Mouse (Mus musculus): Measurements from ENCODE around the gene Mllt10.

Gene Mllt10

DNA sequence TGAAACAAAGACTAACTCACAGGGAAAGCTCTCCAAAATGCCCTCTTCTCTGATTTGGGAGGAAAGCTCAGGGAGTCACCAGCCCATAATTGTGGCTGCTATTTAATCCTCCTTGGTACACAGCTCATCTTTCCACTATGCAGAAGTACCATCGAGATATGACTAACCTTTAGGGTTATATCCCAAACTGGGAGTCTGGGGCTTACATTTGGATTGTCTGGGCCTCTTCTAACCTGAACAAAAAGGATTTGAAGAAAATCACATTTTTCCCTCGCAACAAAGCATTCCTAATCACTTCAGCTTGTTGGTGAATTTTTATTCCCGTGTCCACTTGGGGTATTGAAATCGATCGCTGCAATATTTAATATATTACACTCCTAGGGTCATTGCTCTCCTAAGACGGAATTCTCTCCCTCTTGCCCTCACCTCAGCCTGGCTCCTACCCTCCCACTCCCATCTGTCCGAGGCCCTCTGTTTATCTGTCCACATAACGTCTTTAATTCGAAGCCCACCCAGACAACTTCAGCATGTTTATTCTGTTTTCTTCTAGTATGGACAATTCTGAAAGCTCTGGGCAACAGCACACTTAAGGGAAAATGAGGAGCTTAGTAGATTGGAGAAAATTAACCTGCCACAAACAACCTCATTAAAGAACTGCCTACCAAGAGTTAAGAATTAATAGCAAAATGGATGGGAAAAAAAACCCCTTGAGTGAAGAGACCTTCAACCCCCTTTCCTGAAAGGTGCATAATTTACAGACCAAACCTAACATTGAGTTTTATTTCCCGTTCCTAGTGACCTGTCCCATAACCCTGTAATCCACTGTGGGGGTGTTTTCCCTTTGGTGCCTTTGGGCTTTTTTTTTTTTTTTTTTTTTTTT, 20.4 kb upstream of the Mllt10 start:
- no peak for DNase-seq (ENCODE audit: low spot score)

DNA sequence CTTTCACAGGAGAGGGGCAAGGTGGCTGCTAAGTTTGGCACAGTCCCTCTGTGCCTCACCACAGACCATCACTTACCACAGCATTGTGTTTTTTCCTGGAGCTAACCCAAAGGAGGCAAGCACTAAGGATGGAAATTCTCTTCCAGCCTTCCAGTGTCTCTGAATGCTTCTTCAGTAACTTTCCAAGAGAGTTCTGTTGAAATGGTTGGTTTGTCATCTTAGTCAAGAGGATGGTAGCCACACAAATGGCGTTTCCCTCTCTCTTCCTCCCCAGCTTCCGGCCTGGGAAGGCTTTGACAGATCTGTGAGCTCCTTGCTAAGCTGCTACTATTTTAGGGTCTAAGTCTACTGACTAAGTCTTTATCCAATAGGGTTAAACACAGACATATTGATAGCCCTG, 17.5 kb upstream of the Mllt10 start, which contains the start of gene A930004D18Rik:
A930004D18Rik (minus strand) TSS at position 247 of the 400 bp plus-strand sequence.
- DNase-seq (ENCODE audit: low spot score) = no peak

DNA sequence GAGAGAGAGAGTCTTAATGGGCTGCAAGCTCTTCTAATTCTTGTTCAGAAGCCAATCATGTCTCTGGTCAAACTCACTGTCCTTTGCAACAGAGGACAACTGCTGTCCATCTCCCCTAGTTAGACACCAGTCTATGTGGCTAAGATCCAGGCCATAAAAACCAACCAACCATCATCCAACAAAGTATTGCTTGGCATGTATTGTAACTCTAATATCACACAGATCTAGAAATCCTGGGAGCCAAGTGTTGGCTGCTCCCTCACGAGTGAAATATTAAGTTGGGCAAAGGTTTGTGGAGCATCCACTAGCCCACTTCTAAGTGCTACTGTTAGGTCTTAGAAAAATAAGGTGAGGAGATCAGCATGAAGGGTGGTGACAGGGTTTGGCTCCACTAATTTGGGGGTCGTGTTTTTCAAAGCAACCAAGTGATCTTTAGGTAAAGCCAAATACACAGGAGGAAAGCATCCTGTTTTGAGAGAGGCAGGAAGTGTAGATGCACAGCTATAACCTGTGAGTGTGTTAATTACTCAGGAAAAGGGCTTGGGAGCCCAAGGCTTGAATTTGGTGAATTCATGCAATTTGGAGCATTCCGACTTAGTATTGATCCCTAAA, 16.8 kb upstream of the Mllt10 start:
- DNase-seq (ENCODE audit: low spot score) = no peak

DNA sequence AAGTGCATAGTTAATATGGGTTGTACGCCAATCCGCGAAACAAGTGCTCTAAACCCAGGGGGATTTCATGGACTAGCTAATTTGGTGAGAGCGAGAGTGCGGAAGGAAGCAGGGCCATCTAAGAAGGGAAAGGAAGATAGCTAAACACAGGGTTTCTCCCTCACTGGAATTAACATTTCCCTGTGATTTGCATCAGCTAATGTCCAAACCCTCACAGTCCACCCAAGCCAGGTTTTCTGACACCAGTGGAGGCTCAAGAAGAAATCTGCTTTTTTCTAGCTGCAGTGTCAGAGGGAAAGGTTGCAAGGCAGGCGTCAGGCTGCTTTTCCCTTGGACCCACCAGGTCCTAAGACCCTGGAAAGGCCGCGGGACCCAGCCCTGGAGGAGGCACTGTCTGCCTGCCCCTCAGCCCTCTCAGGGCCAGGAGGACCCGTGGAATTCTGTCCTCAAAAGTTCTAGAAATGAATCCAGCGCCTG, 16.1 kb upstream of the Mllt10 start:
- no peak for DNase-seq (ENCODE audit: low spot score)

DNA sequence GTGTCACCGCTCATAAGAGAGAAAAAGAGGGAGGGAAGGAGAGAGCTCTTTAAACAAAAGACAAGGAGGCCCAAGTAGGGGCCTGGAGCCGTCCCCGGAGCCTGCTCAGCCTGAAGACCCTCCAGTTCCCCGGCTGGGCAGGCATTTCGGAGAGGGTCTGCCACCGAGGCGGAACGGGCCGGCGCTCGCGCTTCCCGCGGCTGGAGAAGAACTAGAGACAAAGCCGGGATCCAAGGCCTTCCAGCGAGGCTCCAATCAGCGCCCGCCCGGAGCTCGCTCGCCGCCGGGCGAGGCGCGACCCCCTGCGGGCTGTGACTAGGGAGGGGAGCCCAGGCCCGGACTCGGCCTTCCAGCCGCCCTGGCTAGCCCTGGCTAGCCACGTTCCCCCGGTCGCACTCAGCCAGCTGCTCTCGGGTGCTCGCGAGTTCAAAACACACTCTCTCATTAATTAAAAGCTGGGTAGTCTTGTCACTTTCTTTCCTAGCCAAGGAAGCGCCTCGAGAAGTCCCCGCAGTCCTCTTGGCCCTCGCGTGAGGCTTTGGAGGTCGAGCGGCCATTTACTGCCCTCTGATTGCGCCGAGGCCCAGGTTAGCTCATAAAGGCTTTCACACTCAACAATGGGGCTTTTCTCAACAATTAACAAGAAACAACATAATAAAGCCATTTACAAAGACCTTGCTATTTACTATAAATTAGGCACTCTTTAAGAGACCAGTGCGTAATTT, 15.3 kb upstream of the Mllt10 start:
- no peak for DNase-seq (ENCODE audit: low spot score)

DNA sequence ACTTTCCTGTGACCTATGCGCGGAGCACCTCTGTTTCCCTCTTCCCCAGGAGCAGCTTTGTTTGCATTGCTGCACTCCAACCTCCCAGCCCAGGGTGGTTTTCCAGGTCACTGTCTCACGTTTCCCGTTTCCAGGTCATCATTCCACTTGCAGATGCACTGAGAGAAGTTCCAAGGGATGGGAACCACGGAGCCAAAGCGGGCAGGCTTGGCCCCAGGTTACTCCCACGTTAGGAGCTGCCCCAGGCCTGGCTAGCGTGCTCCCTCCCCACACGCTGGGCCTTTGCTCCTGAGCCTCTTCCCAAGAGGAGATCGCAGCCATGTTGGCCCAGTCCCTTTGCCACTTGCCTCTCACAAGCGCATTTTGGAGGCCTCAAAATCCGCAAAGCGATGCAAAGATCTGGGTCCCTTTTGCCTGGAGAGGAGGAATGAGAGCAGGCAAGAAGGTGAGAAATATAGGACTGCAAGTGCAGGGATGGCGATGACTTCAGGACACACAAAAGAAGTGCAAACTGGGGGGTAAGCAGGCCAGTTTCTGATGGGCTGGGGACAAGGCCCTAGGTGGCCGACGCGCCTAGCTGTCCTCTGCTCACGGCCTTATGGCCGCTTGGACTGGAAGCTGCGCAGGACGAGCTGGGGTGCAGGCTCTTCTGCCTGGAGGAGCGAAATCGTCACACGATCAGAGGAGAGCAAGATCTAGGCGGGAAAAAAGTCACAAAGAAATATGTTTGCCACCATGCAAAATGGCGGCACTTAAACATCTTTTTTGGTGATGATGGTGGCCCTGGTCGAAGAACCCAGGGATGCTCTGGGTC, 14.5 kb upstream of the Mllt10 start:
- DNase-seq (ENCODE audit: low spot score) = no peak

DNA sequence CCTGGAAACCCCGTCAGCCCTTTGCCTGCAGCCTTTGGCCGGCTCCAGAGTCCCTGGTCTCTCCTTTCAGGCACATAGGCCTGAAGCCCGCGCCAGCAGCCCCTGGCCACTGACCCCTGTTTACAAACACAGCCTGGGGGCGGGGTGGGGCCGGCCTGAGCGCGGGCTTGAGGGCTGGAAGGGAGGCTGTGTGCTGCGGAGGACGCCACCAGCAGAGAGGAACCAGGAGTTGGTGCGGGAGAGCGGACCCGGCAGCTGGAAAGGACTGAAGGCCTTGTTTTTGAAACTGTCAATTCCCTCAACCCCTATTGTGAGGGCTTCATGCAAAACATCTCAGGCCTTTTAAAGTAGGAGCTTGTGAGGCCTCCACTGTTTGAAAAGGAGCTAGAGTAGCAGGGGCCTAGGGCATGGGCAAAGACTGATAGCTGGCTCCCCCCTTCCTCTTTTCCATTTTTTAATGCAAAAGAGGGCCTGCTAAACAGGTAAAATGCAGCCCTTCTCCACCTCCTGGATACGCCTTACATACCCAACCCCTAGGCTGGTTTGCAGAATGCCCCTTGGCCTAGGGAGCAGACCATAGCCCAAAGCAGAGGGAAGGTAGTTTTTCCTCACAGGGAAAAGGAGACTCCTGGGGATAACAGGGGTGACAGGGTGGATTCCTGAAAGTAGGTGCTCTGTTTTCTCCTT, 13.7 kb upstream of the Mllt10 start:
- no peak for DNase-seq (ENCODE audit: low spot score)

DNA sequence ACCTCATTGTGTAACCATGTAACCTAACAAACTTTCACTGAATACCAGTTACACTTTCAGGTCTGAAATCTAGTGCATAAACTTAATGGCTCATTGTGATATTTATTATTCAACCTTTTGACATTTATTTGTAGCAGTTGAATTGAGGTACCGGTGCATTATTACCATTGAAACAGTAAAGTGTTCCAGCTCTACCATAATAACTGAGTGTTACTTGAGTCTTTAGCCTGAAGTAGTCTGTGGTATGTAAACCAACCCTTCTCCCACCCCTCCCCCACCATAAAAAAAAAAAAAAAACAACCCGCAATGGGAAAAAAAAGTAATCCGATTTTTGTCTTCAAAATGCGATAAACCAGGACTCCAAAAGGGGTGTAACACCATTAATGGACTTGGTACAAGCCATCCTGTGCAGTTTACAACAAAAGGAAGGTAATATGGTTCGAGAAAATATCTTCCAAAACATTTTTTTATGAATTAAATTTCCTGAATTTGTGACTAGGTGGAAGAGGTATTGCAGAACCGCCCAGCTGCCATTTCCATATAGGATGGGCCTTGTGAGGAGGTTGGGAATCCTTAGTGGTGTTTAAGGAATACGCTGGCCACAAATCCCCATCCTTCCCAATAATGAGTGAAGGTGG, 9.8 kb upstream of the Mllt10 start:
- DNase-seq (ENCODE audit: low spot score) = no peak

DNA sequence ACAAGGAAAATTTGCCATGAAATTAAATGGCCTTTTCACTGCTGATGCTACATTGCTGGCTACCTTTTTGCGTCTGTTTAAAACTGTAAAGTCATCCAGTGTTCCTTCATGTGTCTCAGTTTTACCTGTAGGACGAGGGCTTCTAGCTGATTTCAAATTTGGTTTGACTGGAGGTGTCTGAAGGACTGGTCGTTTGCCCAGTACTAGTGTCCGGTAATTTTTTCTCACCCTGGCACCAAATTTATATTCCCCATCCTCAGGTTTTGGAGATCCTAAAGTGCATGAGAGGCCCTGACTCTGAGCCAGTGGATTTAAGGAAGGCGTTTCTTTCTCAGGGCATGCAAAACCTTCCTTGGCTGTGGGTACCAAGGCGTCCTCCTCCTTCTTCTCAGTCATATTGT, 9.3 kb upstream of the Mllt10 start:
- DNase-seq (ENCODE audit: low spot score) = no peak

DNA sequence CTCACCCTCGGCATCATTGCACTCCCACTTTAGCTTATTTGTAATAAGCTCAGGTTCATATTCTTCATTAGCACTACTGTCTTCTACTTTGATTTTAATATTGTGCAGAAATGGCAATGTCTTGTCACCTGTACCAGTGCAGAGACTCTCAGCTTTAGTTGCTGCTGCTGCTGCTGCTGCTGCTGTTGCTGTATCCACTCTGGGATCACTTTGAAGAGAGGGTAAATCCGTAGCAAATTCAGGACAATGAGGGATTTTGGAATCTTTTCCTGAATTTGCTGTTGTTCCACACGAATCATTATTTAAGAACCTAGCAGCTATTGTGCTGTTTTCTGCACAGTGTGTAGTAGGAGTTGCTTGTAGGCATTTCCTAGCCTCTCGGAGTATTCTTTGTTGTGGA, 8.9 kb upstream of the Mllt10 start:
- no peak for DNase-seq (ENCODE audit: low spot score)

DNA sequence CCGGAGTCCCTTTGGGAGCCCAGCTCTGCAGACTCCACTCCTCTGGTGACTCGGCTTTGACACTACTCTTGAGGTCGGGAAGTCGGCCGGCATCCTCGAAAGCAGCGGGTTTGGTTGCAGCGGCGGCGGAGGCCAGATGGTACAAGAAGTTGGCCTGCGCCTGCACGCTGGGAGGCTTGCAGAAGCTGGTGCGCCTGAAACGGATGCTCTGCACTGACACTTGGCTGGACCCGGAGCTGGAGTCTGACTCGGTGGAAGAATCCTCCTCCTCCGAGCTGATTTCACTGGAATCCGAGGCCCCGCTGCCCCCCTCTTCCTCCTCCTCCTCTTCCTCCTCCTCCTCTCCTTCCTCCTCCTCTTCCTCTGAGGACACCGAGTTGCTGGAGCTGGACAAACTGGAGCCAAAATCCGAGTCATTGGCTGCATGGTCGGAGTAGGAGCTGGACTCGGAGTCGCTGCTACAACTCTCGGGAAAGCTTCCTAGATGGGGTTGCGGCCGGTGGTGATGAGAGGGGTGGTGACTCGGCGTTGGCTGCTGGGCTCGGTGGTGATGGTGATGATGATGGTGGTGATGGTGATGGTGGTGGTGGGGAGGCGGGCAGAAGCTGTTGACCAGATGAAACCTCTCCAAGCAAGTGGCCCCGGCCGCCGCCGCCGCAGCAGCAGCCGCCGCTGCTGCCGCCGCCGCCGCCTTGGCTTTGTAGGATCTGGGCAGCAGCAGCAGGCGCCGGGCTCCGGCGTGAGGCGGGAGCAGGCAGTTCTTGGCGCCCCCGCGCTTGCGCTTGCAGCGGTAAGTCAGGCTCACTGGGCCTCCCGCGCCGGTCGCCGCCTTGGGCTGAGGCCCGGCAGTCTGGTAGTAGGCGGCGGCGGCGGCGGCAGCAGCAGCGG, 8.0 kb upstream of the Mllt10 start:
- peak; percentile 62 for DNase-seq (ENCODE audit: low spot score)

DNA sequence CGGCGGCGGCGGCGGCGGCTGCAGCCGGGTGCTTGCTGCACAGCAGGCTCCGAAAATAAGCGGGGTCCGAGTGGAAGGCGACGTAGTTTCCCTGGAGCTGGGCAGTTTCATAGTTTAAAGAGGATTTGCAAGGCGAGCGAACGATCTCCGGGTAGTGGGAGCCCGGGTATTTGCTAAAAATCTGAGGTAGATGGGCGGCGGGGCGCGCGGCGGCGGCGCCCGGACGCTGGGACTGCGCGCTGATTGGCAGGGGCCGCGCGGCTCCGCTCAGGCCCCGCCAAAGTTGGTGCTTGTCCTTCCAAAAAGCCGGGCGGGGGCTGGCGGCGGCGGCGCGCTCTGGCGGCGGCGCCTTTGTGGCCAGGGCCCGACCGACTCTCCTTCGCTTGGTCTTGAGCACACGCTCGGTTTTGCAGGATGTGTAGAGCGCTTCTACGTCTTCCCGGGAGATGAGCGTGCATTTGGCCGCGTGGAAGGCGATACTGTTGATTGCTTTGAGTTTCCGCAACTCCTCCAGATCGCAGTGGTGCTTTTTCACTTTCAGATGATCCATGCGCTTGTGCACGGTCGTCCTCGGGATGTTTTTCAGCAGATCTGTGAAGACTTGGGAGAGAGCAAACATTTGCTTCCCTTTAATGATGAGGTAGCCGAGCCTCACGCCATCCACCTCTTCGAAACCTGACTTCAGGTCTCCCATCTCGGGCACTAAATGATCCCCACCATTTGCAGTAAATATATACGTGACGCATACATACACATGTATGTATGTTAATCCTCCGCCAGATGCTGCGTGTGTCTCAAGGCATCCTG, 7.2 kb upstream of the Mllt10 start:
- peak; percentile 62 for DNase-seq (ENCODE audit: low spot score)

DNA sequence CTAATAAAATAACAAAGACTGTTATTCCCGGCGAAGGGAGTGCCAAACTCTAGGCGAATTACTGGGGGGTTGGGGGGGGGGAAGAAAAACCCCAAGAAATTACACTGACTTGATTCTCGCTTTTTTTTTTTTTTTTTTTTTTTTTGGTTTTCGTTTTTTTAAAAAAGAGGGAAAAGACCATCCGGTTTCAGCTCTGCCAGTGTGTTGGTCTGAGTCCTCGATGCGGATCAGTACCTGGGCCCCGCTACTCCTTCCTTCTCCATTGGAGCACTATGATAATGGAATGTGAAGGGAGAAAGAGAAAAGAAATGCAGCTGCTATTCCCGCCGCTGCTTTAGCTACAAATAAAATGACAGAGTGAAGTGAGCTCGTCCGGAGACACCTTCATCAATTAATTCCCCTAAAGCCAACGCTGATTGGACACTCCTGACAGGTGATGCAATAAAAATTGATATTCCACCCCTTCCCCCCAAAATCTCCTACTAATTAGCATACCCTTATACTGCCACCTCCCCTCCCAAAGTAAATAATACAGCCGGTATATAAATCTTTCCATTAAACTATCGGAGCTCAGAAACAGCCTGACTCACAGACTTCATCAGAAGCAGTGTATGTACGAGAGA, 6.5 kb upstream of the Mllt10 start, which contains the start of gene Skida1:
Skida1 (minus strand) TSS at position 599 of the 623 bp plus-strand sequence.
- no peak for DNase-seq (ENCODE audit: low spot score)

DNA sequence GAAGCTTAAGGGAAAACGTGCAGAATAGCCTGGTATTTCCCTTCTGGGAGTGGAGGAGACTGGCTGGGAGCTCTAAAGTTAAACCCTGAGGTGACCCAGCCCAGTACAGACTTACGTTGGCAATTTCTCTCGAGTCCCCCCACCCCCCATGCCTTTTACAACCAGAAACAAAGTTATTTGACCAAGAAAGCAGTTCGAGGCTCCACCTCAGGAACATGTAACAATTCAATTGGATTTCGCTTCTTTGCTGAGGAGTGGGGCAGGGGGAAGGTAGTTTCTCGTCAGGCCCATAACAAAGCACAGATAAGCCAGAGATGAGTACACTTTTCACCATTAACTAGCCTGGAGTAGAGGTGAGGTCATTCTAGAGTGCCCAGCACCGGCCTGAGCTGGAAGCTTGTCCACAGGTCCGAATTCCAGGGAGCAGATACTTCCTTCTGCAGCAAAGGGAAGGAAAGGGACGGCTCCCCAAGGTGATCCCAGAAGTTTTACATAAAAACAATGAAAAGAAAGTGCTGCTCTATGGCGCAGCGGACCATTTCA, 5.7 kb upstream of the Mllt10 start:
- no peak for DNase-seq (ENCODE audit: low spot score)

DNA sequence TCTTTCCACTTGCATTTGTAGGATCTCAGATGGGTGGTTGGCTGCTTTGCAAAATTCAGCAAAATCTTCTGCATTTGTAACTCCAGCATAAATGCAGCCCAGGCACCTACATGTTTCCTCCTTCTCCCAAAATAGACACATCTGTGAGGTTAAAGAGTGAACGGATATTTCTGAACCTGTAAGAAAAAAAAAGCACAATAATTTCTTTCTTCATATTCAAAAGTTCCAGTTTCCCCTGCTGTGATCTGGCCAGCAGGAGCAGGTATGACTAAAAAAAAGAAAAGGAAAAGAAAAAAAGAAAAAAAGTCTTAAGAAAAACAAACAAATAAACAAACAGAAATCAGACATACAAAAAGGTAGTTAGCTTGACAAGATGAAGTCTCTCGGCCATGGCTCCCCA, 5.0 kb upstream of the Mllt10 start:
- DNase-seq (ENCODE audit: low spot score) = no peak

DNA sequence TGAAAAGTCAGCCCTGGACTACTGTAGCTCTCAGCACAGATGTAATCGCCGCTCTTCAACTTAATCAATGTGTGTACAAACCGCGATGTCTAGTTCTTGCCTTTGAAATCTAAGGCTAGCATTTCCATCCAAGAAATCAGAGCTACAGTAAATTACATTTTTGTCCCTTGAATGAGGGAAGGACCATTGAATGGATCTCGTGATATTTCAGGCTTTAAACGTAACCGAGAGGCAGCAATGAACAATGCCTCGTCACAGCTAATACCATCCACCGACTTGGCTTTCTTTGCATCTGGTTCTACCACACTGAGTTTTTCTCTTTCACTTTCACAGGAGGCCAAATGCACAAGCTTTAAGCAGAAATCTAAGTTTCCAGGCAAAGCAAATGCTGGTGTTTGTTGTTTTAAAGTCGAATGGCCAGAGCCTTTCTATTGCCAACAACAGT, 4.5 kb upstream of the Mllt10 start:
- DNase-seq (ENCODE audit: low spot score) = no peak

DNA sequence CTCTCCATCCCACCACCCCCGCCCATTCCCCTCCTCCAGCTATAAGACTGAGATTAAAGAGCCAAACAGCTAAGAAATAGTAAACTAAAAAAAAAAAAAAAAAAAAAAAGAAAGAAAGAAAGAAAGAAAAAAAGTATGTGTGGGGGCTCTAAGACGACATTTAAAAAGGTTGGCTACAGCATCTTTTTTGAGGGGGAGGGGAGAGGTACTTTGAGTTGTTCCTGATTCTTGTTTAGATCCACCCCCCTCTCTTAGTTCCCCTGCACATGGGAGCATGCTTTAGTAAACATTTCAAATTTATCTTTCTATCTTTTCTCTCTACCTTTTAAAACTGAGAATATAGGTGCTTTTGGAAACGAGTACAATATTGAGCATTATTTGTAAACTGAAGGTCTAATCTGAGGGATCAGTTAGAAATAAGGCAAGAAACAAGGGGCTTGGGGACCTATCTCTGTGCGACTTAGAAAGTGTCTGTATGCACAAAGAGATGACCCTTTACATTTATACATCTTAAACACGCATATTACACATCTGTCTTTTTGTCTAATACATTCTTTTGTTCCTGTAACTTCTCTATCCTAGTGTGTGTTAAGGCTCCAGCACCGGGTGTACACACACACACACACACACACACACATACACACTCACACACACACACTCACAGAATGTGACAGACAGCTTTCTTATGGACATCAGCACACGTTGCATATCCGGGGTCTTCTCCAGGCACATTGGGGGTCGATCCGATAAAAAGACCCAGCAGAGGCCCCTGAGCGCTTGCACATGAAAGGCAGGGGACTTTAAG, 3.8 kb upstream of the Mllt10 start:
- no peak for DNase-seq (ENCODE audit: low spot score)

Measured in ovary, postnatal 10 days (tissue).